Mouse (Mus musculus): ENCODE results near the gene Med28.
A peak's percentile ranks its signal among the peaks of the same experiment; 100 is the strongest.

Gene Med28

DNA sequence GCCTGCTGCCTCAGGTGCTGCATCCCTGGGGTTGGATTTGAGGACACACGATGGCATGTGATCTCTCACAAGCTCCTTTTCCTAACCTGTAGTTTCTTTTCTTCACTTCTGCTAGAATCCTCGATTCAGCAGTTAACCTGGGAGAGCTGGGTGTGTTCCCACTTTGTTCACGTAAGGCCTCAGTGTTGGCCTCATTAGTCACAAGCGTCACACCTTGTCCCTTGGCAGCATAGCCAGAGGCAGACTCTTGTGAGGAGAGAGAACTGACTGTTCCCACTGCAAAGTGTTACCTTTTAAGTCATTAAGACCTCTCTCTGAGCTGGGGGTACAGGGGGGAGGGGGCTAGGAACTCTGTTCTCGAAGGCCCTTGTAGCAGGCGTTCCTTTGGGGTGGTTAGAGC lies 7.1 kb upstream of the Med28 start:
- no peak for DNase-seq (ENCODE audit: low spot score)

GRCm38 (mm10) chr5:45513511-45513910 lies 6.5 kb upstream of the Med28 start:
- DNase-seq (ENCODE audit: low spot score): no peak

GRCm38 (mm10) chr5:45514599-45514998 lies 5.4 kb upstream of the Med28 start:
- DNase-seq (ENCODE audit: low spot score): no peak

- DNase-seq (ENCODE audit: low spot score): no peak
Measured at GRCm38 (mm10) chr5:45515151-45515743, 4.8 kb upstream of the Med28 start.

GRCm38 (mm10) chr5:45520809-45521110 lies 731 bp downstream of the Med28 start:
- DNase-seq (ENCODE audit: low spot score): peak; percentile 13

- DNase-seq (ENCODE audit: low spot score): no peak
Measured at GRCm38 (mm10) chr5:45521601-45522000, 1.6 kb downstream of the Med28 start.

GRCm38 (mm10) chr5:45525101-45525500 lies 5.1 kb downstream of the Med28 start:
- no peak for DNase-seq (ENCODE audit: low spot score)

GRCm38 (mm10) chr5:45526338-45526737 lies 6.3 kb downstream of the Med28 start:
- no peak for DNase-seq (ENCODE audit: low spot score)

DNA sequence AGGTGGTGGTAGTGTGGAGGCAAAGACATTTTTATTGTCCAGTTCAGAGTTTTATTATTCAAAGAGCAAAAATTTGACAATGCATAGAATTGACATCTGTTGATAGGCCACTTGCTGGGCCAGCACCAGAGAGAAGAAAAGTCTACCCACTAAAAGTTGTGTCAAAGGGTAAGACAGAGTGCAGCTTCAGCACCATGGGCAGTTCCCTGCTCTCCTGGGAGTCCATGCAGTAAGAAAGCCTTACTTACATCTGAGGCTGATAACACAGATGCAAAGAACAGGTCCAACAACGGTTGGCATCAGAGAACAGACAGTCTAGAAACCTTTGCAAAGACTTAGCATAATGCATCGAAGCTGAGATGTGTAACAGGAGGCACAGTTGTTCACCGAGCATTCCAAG lies 9.7 kb downstream of the Med28 start:
- DNase-seq (ENCODE audit: low spot score): no peak

DNA sequence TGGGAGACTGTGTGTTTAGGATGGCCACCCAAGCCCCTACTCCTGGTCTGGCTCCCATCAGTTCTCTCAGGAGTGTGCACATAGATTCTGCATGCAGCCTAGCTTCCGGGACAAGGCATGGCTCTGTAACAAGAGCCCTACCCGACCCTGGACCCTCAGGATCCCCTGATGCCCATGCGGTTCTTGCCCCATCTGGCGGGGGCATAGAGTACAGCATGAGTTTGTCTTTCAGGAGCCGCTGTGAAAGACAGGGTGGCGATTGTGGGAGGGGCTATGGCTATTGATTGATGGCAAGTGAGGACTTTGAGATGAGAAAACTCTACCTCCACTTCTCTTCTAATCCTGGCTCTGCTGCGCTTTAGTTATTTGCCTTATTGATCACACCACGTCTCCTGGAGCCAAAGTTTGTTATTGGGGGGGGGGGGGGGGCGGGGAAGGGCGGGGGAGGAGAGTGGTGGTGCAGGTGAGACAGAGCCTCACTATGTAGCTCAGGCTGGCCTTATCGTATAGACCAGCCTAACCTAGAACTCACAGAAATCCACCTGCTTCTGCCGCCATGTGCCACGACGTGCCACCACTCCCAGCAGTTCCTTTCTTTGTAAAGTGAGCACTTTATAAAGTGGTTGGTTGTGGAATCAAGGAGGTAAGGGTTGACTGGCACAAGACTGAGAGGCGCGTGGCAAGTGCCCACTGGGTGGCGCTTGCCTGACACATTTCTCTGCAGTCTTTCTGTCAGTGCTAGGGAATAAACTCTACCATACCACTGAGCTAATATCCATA lies 14.5 kb downstream of the Med28 start:
- peak; percentile 82 for DNase-seq (ENCODE audit: low spot score)

GRCm38 (mm10) chr5:45535177-45535576 lies 15.1 kb downstream of the Med28 start:
- no peak for DNase-seq (ENCODE audit: low spot score)

GRCm38 (mm10) chr5:45539502-45539901 lies 19.5 kb downstream of the Med28 start:
- DNase-seq (ENCODE audit: low spot score): no peak

GRCm38 (mm10) chr5:45543374-45543773 lies 23.3 kb downstream of the Med28 start:
- no peak for DNase-seq (ENCODE audit: low spot score)

GRCm38 (mm10) chr5:45549586-45549985 lies 29.6 kb downstream of the Med28 start:
- no peak for DNase-seq (ENCODE audit: low spot score)

GRCm38 (mm10) chr5:45564054-45564453 lies 44.0 kb downstream of the Med28 start:
- DNase-seq (ENCODE audit: low spot score): no peak

DNA sequence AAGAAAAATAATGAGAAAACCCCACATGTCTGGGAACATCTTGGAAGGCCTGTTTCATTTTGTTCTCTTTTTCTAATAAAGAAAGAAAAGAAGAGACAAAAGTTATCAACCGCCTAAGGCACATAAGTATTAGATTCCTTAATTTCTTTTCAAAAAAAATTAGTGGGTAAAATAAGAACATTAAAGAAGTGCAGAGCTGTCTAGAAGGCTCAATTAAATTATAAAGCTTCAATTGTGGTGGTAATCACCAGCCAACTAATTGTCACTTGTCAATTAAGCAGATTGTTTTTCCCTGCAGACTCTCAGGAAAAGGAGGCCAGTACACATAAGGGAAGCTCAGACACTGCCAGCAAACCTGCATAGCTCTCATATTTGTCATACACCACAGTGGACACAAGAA lies 45.8 kb downstream of the Med28 start:
- no peak for DNase-seq (ENCODE audit: low spot score)

- DNase-seq (ENCODE audit: low spot score): no peak
Measured at GRCm38 (mm10) chr5:45572816-45573215, 52.8 kb downstream of the Med28 start.

DNA sequence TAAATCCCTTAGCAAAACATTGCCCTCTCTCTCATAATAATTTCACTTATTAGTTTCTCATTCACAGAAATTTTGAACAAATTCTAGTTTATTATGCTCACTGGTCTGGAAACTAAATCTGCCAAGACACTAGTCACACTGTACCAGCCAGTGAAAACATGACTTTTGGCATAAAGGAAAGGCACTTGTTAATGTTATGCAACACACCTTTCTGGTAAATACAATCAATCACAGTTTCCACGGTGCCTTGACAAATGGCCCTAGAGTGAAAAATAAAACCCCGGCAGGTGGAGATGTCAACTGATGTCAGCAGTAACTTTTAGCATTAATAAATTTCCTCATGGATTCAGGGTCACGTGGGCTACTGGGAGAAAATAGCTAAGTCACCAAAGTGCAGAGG lies 56.7 kb downstream of the Med28 start:
- DNase-seq (ENCODE audit: low spot score): no peak

DNA sequence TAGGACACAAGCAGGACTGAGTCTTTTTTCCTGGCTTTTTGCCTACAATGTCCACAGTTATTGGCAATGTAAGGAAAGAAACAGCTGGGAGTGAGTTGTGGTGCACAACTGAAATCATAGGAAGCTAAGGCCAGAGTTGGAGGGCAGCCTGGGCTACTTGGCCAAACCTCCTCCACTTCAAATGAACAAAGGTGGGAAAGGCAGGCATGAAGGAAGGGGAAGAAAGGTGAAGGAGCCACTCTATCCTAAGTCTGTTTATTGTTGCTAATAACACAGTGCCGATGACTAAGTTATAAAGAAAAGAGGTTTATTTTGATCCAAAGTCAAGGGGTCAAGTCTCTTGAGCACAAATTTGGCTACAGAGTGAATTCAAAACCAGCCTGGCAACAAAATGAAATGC lies 57.3 kb downstream of the Med28 start:
- DNase-seq (ENCODE audit: low spot score): no peak

All from T-cell, adult 2 months (primary cell).